Mouse (Mus musculus): ENCODE results near the gene Hrh3.

DNA sequence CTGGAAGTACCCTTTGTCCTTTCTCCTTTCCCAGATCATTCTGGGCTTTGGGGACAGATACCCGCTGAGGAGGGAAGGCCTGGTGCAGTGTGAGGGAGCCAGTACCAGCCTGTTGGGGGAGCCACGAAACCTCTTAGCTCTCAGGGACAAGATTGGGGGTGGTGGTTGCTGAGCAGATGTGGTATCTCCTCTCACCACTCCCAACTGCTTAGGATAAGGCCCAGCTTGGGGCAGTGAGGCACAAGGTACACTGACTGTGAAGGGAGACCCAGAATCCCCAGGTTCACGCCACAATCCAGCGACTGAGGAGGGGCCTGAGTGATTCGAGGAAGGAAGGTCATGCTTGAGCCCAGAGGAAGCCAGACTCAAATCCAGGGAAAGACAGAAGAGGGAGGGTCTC is 6.1 kb downstream of the Hrh3 start:
- no peak for TF ChIP-seq POLR2A (IDR thresholded peaks at IDR 0.05; ENCODE audit: low read depth, low read length)
- TF ChIP-seq CTCF (conservative IDR thresholded peaks at IDR 0.05; ENCODE audit: insufficient read depth, insufficient read length, low read depth, low read length) = no peak
